Mouse (Mus musculus): ENCODE data around the gene Psmd10. TPM values are rescaled to one million over a fixed set of nuclear protein-coding genes. Genes with fewer than 3 reads are reported as not detected.

Gene Psmd10
- polyA plus RNA-seq (2012; rRNA removed), result 18.1 and 18.3 TPM in 2 replicates

GRCm38 (mm10) chrX:140956272-140956940 is at the start of gene Psmd10, which contains the start of gene Atg4a:
Gene Psmd10, minus strand, starts transcription at chrX:140956728.
Gene Atg4a, plus strand, starts transcription at chrX:140956907.
- Histone ChIP-seq H3K27ac (ENCODE audit: insufficient read depth, low read length) (no peak within 1 kb of the TSS), H3K4me1 (ENCODE audit: control insufficient read depth, insufficient read depth, low read length) (no peaks in the 10 kb centered on the region), H3K27me3 (ENCODE audit: control insufficient read depth, insufficient read depth, low read length) (no peaks in the 10 kb centered on the region), H3K4me3 (replicated peaks; ENCODE audit: insufficient read depth, low read depth, low read length) (peak within 1 kb of the TSS; percentile 77)
- TF ChIP-seq POLR2A (IDR thresholded peaks at IDR 0.05; ENCODE audit: borderline replicate concordance, insufficient read depth, low read length) (peak; percentile 31; the same call in 1 of the 2 replicates), CTCF (IDR thresholded peaks at IDR 0.05; ENCODE audit: borderline replicate concordance, insufficient read depth, low read depth, low read length) (no peak)
- peak; percentile 88 to 95 for DNase-seq
- 5% methylated on average over 23 of the region's 23 CpGs for WGBS

GRCm38 (mm10) chrX:140998885-140999284 is 42.4 kb upstream of the Psmd10 start:
- no peak for TF ChIP-seq CTCF (IDR thresholded peaks at IDR 0.05; ENCODE audit: borderline replicate concordance, insufficient read depth, low read depth, low read length)
- Histone ChIP-seq H3K4me3 (replicated peaks; ENCODE audit: insufficient read depth, low read depth, low read length) (no peak overlapping the region), H3K27ac (ENCODE audit: insufficient read depth, low read length) (no peak overlapping the region), H3K27me3 (ENCODE audit: control insufficient read depth, insufficient read depth, low read length) (no peaks in the 10 kb centered on the region), H3K4me1 (ENCODE audit: control insufficient read depth, insufficient read depth, low read length) (no peaks in the 10 kb centered on the region)
- DNase-seq, result no peak

- Histone ChIP-seq H3K27ac (ENCODE audit: insufficient read depth, low read length) (no peak overlapping the region), H3K27me3 (ENCODE audit: control insufficient read depth, insufficient read depth, low read length) (no peaks in the 10 kb centered on the region), H3K4me3 (replicated peaks; ENCODE audit: insufficient read depth, low read depth, low read length) (no peak overlapping the region), H3K4me1 (ENCODE audit: control insufficient read depth, insufficient read depth, low read length) (no peaks in the 10 kb centered on the region)
- no peak for TF ChIP-seq CTCF (IDR thresholded peaks at IDR 0.05; ENCODE audit: borderline replicate concordance, insufficient read depth, low read depth, low read length)
- no peak for TF ChIP-seq POLR2A (IDR thresholded peaks at IDR 0.05; ENCODE audit: borderline replicate concordance, insufficient read depth, low read length)
- DNase-seq, result no peak
- WGBS, result 71% methylated on average over 1 of the region's 1 CpGs
Observed at GRCm38 (mm10) chrX:140997912-140998545, 41.5 kb upstream of the Psmd10 start.

- no peak for DNase-seq
- no peaks in the 10 kb centered on the region for H3K4me1 ChIP-seq (ENCODE audit: control insufficient read depth, insufficient read depth, low read length)
- no peak overlapping the region for H3K27ac ChIP-seq (ENCODE audit: insufficient read depth, low read length)
- H3K4me3 ChIP-seq (replicated peaks; ENCODE audit: insufficient read depth, low read depth, low read length), result no peak overlapping the region
- 82% methylated on average over 1 of the region's 1 CpGs for WGBS
- H3K27me3 ChIP-seq (ENCODE audit: control insufficient read depth, insufficient read depth, low read length), result no peaks in the 10 kb centered on the region
- TF ChIP-seq CTCF (IDR thresholded peaks at IDR 0.05; ENCODE audit: borderline replicate concordance, insufficient read depth, low read depth, low read length) (no peak), POLR2A (IDR thresholded peaks at IDR 0.05; ENCODE audit: borderline replicate concordance, insufficient read depth, low read length) (no peak)
Observed at GRCm38 (mm10) chrX:140996909-140997516, 40.5 kb upstream of the Psmd10 start.

GRCm38 (mm10) chrX:140985256-140985655 is 28.7 kb upstream of the Psmd10 start:
- Histone ChIP-seq H3K27ac (ENCODE audit: insufficient read depth, low read length) (no peak overlapping the region), H3K4me1 (ENCODE audit: control insufficient read depth, insufficient read depth, low read length) (0 out of 2 replicates have a peak, but pooled peaks cover 4% of the 10 kb centered on the region), H3K4me3 (replicated peaks; ENCODE audit: insufficient read depth, low read depth, low read length) (no peak overlapping the region), H3K27me3 (ENCODE audit: control insufficient read depth, insufficient read depth, low read length) (no peaks in the 10 kb centered on the region)
- TF ChIP-seq CTCF (IDR thresholded peaks at IDR 0.05; ENCODE audit: borderline replicate concordance, insufficient read depth, low read depth, low read length) (no peak), POLR2A (IDR thresholded peaks at IDR 0.05; ENCODE audit: borderline replicate concordance, insufficient read depth, low read length) (no peak)
- no peak for DNase-seq
- 71% methylated on average over 2 of the region's 2 CpGs for WGBS

- 68% methylated on average over 6 of the region's 6 CpGs for WGBS
- no peak overlapping the region for H3K27ac ChIP-seq (ENCODE audit: insufficient read depth, low read length)
- DNase-seq, result no peak
Observed at GRCm38 (mm10) chrX:140984795-140985194, 28.3 kb upstream of the Psmd10 start.

GRCm38 (mm10) chrX:140983206-140983960 is 26.9 kb upstream of the Psmd10 start:
- 0 out of 2 replicates have a peak, but pooled peaks cover 4% of the 10 kb centered on the region for H3K4me1 ChIP-seq (ENCODE audit: control insufficient read depth, insufficient read depth, low read length)
- WGBS, result 41% methylated on average over 6 of the region's 6 CpGs
- H3K4me3 ChIP-seq (replicated peaks; ENCODE audit: insufficient read depth, low read depth, low read length), result no peak overlapping the region
- DNase-seq, result no peak
- no peaks in the 10 kb centered on the region for H3K27me3 ChIP-seq (ENCODE audit: control insufficient read depth, insufficient read depth, low read length)
- H3K27ac ChIP-seq (ENCODE audit: insufficient read depth, low read length), result no peak overlapping the region
- TF ChIP-seq CTCF (IDR thresholded peaks at IDR 0.05; ENCODE audit: borderline replicate concordance, insufficient read depth, low read depth, low read length) (no peak), POLR2A (IDR thresholded peaks at IDR 0.05; ENCODE audit: borderline replicate concordance, insufficient read depth, low read length) (no peak)

More at GRCm38 (mm10) chrX:140984795-140985194, 28.3 kb upstream of the Psmd10 start:
- Histone ChIP-seq H3K4me1 (ENCODE audit: control insufficient read depth, insufficient read depth, low read length) (0 out of 2 replicates have a peak, but pooled peaks cover 4% of the 10 kb centered on the region), H3K4me3 (replicated peaks; ENCODE audit: insufficient read depth, low read depth, low read length) (no peak overlapping the region), H3K27me3 (ENCODE audit: control insufficient read depth, insufficient read depth, low read length) (no peaks in the 10 kb centered on the region)
- TF ChIP-seq POLR2A (IDR thresholded peaks at IDR 0.05; ENCODE audit: borderline replicate concordance, insufficient read depth, low read length) (no peak), CTCF (IDR thresholded peaks at IDR 0.05; ENCODE audit: borderline replicate concordance, insufficient read depth, low read depth, low read length) (no peak)

Data from cerebellum, adult 2 months (tissue).